Mouse (Mus musculus): ENCODE measurements around the gene Nckap5. TPM values are rescaled to one million over a fixed set of nuclear protein-coding genes. Genes with fewer than 3 reads are reported as not detected.

Gene Nckap5
- polyA plus RNA-seq, 1 experiment from 2014 or later = 11.5 TPM

- H3K4me3 ChIP-seq = no peak overlapping the region
- H3K9ac ChIP-seq = no peak overlapping the region
- H3K4me1 ChIP-seq = 0 out of 2 replicates have a peak, but pooled peaks cover 5% of the 10 kb centered on the region
- no peaks in the 10 kb centered on the region for H3K27me3 ChIP-seq (replicated peaks)
- H3K27ac ChIP-seq = no peak overlapping the region
- 13% methylated on average over 6 of the region's 6 CpGs for WGBS
- no peak for ATAC-seq (replicated peaks)
- H3K4me2 ChIP-seq = no peak overlapping the region
- no peaks in the 10 kb centered on the region for H3K36me3 ChIP-seq (replicated peaks)
- no peaks in the 10 kb centered on the region for H3K9me3 ChIP-seq
Observed at GRCm38 (mm10) chr1:125971933-125972332, 858.7 kb downstream of the Nckap5 start.

- no peak for ATAC-seq (replicated peaks)
- Histone ChIP-seq H3K4me2 (no peak overlapping the region), H3K9me3 (no peaks in the 10 kb centered on the region), H3K4me1 (0 out of 2 replicates have a peak, but pooled peaks cover 5% of the 10 kb centered on the region), H3K27ac (no peak overlapping the region), H3K9ac (no peak overlapping the region), H3K27me3 (replicated peaks) (no peaks in the 10 kb centered on the region), H3K4me3 (no peak overlapping the region), H3K36me3 (replicated peaks) (no peaks in the 10 kb centered on the region)
- 82% methylated on average over 6 of the region's 6 CpGs for WGBS
Observed at GRCm38 (mm10) chr1:125967671-125968070, 862.9 kb downstream of the Nckap5 start.

- Histone ChIP-seq H3K4me1 (no peaks in the 10 kb centered on the region), H3K36me3 (replicated peaks) (no peaks in the 10 kb centered on the region), H3K9me3 (no peaks in the 10 kb centered on the region), H3K27ac (no peak overlapping the region), H3K4me2 (no peak overlapping the region), H3K9ac (no peak overlapping the region), H3K4me3 (no peak overlapping the region), H3K27me3 (replicated peaks) (no peaks in the 10 kb centered on the region)
- WGBS = 82% methylated on average over 3 of the region's 3 CpGs
- ATAC-seq (replicated peaks) = no peak
Observed at GRCm38 (mm10) chr1:125951026-125951425, 879.6 kb downstream of the Nckap5 start.

GRCm38 (mm10) chr1:125949076-125949475 lies 881.5 kb downstream of the Nckap5 start:
- no peak overlapping the region for H3K9ac ChIP-seq
- no peak overlapping the region for H3K27ac ChIP-seq
- H3K9me3 ChIP-seq = no peaks in the 10 kb centered on the region
- 57% methylated on average over 6 of the region's 6 CpGs for whole genome bisulfite sequencing
- no peaks in the 10 kb centered on the region for H3K36me3 ChIP-seq (replicated peaks)
- no peak overlapping the region for H3K4me2 ChIP-seq
- no peaks in the 10 kb centered on the region for H3K27me3 ChIP-seq (replicated peaks)
- H3K4me3 ChIP-seq = no peak overlapping the region
- no peak for ATAC-seq (replicated peaks)
- no peaks in the 10 kb centered on the region for H3K4me1 ChIP-seq

- H3K9ac ChIP-seq = no peak overlapping the region
- H3K4me1 ChIP-seq = no peaks in the 10 kb centered on the region
- no peak overlapping the region for H3K4me2 ChIP-seq
- H3K27me3 ChIP-seq (replicated peaks) = no peaks in the 10 kb centered on the region
- H3K4me3 ChIP-seq = no peak overlapping the region
- H3K36me3 ChIP-seq (replicated peaks) = no peaks in the 10 kb centered on the region
- no peak overlapping the region for H3K27ac ChIP-seq
- H3K9me3 ChIP-seq = no peaks in the 10 kb centered on the region
- 73% methylated on average over 9 of the region's 9 CpGs for WGBS
- no peak for ATAC-seq (replicated peaks)
Observed at GRCm38 (mm10) chr1:125945136-125945535, 885.5 kb downstream of the Nckap5 start.

GRCm38 (mm10) chr1:125943305-125943704 lies 887.3 kb downstream of the Nckap5 start:
- Histone ChIP-seq H3K9me3 (no peaks in the 10 kb centered on the region), H3K9ac (no peak overlapping the region), H3K27ac (no peak overlapping the region), H3K36me3 (replicated peaks) (no peaks in the 10 kb centered on the region), H3K4me3 (no peak overlapping the region), H3K4me1 (no peaks in the 10 kb centered on the region), H3K4me2 (no peak overlapping the region), H3K27me3 (replicated peaks) (no peaks in the 10 kb centered on the region)
- WGBS = 90% methylated on average over 1 of the region's 1 CpGs
- ATAC-seq (replicated peaks) = no peak

GRCm38 (mm10) chr1:125925486-125925885 lies 905.1 kb downstream of the Nckap5 start:
- Histone ChIP-seq H3K4me1 (no peaks in the 10 kb centered on the region), H3K9ac (no peak overlapping the region), H3K27me3 (replicated peaks) (no peaks in the 10 kb centered on the region), H3K4me3 (no peak overlapping the region), H3K36me3 (replicated peaks) (no peaks in the 10 kb centered on the region), H3K27ac (no peak overlapping the region), H3K9me3 (no peaks in the 10 kb centered on the region), H3K4me2 (no peak overlapping the region)
- 96% methylated on average over 10 of the region's 10 CpGs for WGBS
- no peak for ATAC-seq (replicated peaks)

- 74% methylated on average over 2 of the region's 2 CpGs for WGBS
- Histone ChIP-seq H3K9me3 (no peaks in the 10 kb centered on the region), H3K9ac (no peak overlapping the region), H3K36me3 (replicated peaks) (no peaks in the 10 kb centered on the region), H3K27ac (no peak overlapping the region), H3K4me1 (no peaks in the 10 kb centered on the region), H3K4me3 (no peak overlapping the region), H3K4me2 (no peak overlapping the region), H3K27me3 (replicated peaks) (no peaks in the 10 kb centered on the region)
- no peak for ATAC-seq (replicated peaks)
Observed at GRCm38 (mm10) chr1:125923062-125923461, 907.5 kb downstream of the Nckap5 start.

GRCm38 (mm10) chr1:125920696-125921095 lies 909.9 kb downstream of the Nckap5 start:
- H3K9me3 ChIP-seq = no peaks in the 10 kb centered on the region
- no peaks in the 10 kb centered on the region for H3K27me3 ChIP-seq (replicated peaks)
- no peak overlapping the region for H3K27ac ChIP-seq
- no peaks in the 10 kb centered on the region for H3K36me3 ChIP-seq (replicated peaks)
- 96% methylated on average over 3 of the region's 3 CpGs for WGBS
- H3K4me1 ChIP-seq = no peaks in the 10 kb centered on the region
- no peak overlapping the region for H3K9ac ChIP-seq
- H3K4me2 ChIP-seq = no peak overlapping the region
- ATAC-seq (replicated peaks) = no peak
- no peak overlapping the region for H3K4me3 ChIP-seq

- 3% methylated on average over 30 of the region's 30 CpGs for WGBS
- peak within 1 kb of the TSS; percentile 100 for H3K4me2 ChIP-seq
- H3K4me3 ChIP-seq = peak within 1 kb of the TSS; percentile 68
- peak within 1 kb of the TSS; percentile 65 for H3K27ac ChIP-seq
- peaks cover 5% of the 10 kb centered on the region; the same call in 1 of the 2 replicates for H3K27me3 ChIP-seq (replicated peaks)
- H3K9ac ChIP-seq = peak within 1 kb of the TSS; percentile 73
- no peaks in the 10 kb centered on the region for H3K9me3 ChIP-seq
- H3K4me1 ChIP-seq = peaks cover 28% of the 10 kb centered on the region
- no peaks in the 10 kb centered on the region for H3K36me3 ChIP-seq (replicated peaks)
- peak; percentile 52 for ATAC-seq (replicated peaks)
Observed at GRCm38 (mm10) chr1:125912601-125913600, 917.7 kb downstream of the Nckap5 start, which contains the start of gene Lypd1. Lypd1 (minus strand) TSS chr1:125913101.

GRCm38 (mm10) chr1:125911901-125912445 lies 918.6 kb downstream of the Nckap5 start:
- peak; percentile 79 for ATAC-seq (replicated peaks)
- H3K4me2 ChIP-seq = peak overlapping the region; percentile 100
- H3K4me3 ChIP-seq = peak overlapping the region; percentile 68
- H3K27ac ChIP-seq = peak overlapping the region; percentile 65
- H3K4me1 ChIP-seq = peaks cover 28% of the 10 kb centered on the region
- H3K9me3 ChIP-seq = no peaks in the 10 kb centered on the region
- H3K27me3 ChIP-seq (replicated peaks) = peaks cover 5% of the 10 kb centered on the region; the same call in 1 of the 2 replicates
- peak overlapping the region; percentile 73 for H3K9ac ChIP-seq
- whole genome bisulfite sequencing = under 1% methylated on average over 43 of the region's 43 CpGs
- no peaks in the 10 kb centered on the region for H3K36me3 ChIP-seq (replicated peaks)

GRCm38 (mm10) chr1:125911337-125911900 lies 919.2 kb downstream of the Nckap5 start:
- Histone ChIP-seq H3K4me2 (peak overlapping the region; percentile 100), H3K4me3 (peak overlapping the region; percentile 68), H3K27me3 (replicated peaks) (peaks cover 5% of the 10 kb centered on the region; the same call in 1 of the 2 replicates), H3K9ac (peak overlapping the region; percentile 73), H3K9me3 (no peaks in the 10 kb centered on the region), H3K4me1 (peaks cover 28% of the 10 kb centered on the region), H3K27ac (peak overlapping the region; percentile 65), H3K36me3 (replicated peaks) (no peaks in the 10 kb centered on the region)
- ATAC-seq (replicated peaks) = peak; percentile 72
- under 1% methylated on average over 35 of the region's 35 CpGs for WGBS
